Mouse (Mus musculus) kidney, embryonic 14.5 days (tissue): ENCODE data around the gene Aldoart2. TPM values are rescaled to one million over a fixed set of nuclear protein-coding genes. Genes with fewer than 3 reads are reported as not detected.
"Not testable (repeated sequence)": the region's sequence is repeated elsewhere in the genome, so short reads cannot be mapped to it uniquely, and the experiment has no call there.

Experiments
- ATAC-seq: fragments of 200-750 bp; cut with Nextera tagmentation; 2 replicates; pipeline ENCODE4 v1.8.0; 2017; ENCODE audit warnings: moderate number of reproducible peaks, mild to moderate bottlenecking, moderate TSS enrichment, moderate library complexity; ENCODE audit not compliant: low FRiP score, low TSS enrichment
- H3K27ac ChIP-seq: fragments of 300-500 bp; sonication (generic); 2 replicates; pipeline ENCODE4 v1.5.1; 2014; ENCODE audit warnings: low read depth, mild to moderate bottlenecking, low read length, moderate library complexity, mixed read lengths
- H3K27me3 ChIP-seq: fragments of 300-500 bp; sonication (generic); 2 replicates; pipeline ENCODE4 v1.6.1; 2014; ENCODE audit warnings: mild to moderate bottlenecking, low read length; ENCODE audit not compliant: control insufficient read depth, insufficient read depth
- H3K36me3 ChIP-seq: fragments of 300-500 bp; sonication (generic); 2 replicates; pipeline ENCODE4 v1.6.1; 2014; ENCODE audit warnings: low read length, mixed read lengths; ENCODE audit not compliant: control insufficient read depth, insufficient read depth
- H3K4me1 ChIP-seq: fragments of 300-500 bp; sonication (generic); 2 replicates; pipeline ENCODE4 v1.6.1; 2014; ENCODE audit warnings: low read length, mixed read lengths; ENCODE audit not compliant: control insufficient read depth, insufficient read depth
- H3K4me2 ChIP-seq: fragments of 300-500 bp; sonication (generic); replicated peaks from 2 replicates; pipeline ENCODE4 v1.6.1; 2014; ENCODE audit warnings: low read depth, mild to moderate bottlenecking, low read length
- H3K4me3 ChIP-seq: fragments of 300-500 bp; sonication (generic); 2 replicates; pipeline ENCODE4 v1.5.1; 2014; ENCODE audit warnings: mild to moderate bottlenecking, low read length
- H3K9ac ChIP-seq: fragments of 300-500 bp; sonication (generic); 2 replicates; pipeline ENCODE4 v1.6.1; 2014; ENCODE audit warnings: low read depth, mild to moderate bottlenecking, low read length, moderate library complexity
- H3K9me3 ChIP-seq: fragments of 300-500 bp; sonication (generic); 2 replicates; pipeline ENCODE4 v1.6.1; 2016; ENCODE audit warnings: low read length; ENCODE audit not compliant: control insufficient read depth
- WGBS: fragments of 180-500 bp; shearing (Covaris S2); extraction: QIAGEN DNeasy Blood & Tissue Kit; methylation state at CpG from one replicate; pipeline ENCODE4 v1.1.7; 2014; 5-methylcytosine and 5-hydroxymethylcytosine counted together
- polyA plus RNA-seq: library from polyadenylated mRNA; unstranded; fragments of >200 nt; fragmentation: Nextera tagmentation; extraction: Ambion mirVana; gene quantifications from 2 replicates; pipeline ENCODE4 v1.2.1, GENCODE M21; 2014

The Aldoart2 gene
- polyA plus RNA-seq, 1 experiment from 2014 or later = not detected

DNA sequence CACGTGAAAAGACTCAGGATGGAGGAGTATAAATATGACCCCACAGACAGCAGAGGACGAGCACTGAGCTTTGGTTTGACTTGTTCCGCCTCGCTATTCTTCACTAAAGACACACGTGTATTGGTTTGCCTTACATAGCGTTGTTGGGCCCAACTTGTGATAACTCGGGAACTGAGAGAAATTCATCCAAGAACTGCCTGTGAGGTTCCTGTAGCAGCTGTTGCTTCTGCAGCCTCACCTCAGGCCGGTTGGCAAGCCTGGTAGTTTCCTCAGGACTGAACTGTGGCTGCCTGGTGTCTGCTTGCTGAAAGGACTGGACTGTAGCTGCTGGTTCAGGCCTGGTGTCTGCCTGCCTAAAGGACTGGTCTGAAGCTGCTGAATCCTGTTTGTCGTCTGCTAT is 5.6 kb downstream of the Aldoart2 start:
- no peak overlapping the region for H3K9ac ChIP-seq
- H3K27me3 ChIP-seq = no peaks in the 10 kb centered on the region
- no peaks in the 10 kb centered on the region for H3K36me3 ChIP-seq
- no peak overlapping the region for H3K4me2 ChIP-seq
- no peak overlapping the region for H3K4me3 ChIP-seq
- no peak for ATAC-seq
- H3K27ac ChIP-seq = no peak overlapping the region
- H3K9me3 ChIP-seq = no peaks in the 10 kb centered on the region; the same call in 1 of the 2 replicates
- no peaks in the 10 kb centered on the region for H3K4me1 ChIP-seq
- WGBS = 87% methylated on average over 9 of the region's 9 CpGs

DNA sequence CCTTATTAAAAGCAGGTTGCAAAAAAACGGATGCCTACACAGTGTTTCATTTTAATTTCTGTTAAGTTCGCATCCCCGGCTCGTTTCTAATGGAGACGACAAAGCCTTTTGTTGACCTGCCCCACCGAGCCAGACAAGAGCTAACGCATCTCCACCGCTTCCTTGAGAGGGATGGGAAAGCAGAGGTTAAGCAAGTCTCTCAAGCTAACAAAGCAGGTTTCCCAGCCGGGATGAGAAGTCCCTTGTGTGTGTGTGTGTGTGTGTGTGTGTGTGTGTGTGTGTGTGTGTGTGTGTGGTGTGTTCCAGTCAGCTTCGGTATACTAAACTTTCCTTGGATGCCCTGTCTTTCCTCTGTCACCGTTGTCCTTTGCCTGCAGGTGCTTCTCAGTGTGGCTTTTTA is 6.1 kb downstream of the Aldoart2 start:
- H3K9ac ChIP-seq = no peak overlapping the region
- no peak overlapping the region for H3K4me3 ChIP-seq
- no peak overlapping the region for H3K27ac ChIP-seq
- 88% methylated on average over 11 of the region's 11 CpGs for WGBS
- no peak for ATAC-seq
- no peaks in the 10 kb centered on the region for H3K4me1 ChIP-seq
- H3K9me3 ChIP-seq = no peaks in the 10 kb centered on the region; the same call in 1 of the 2 replicates
- no peaks in the 10 kb centered on the region for H3K36me3 ChIP-seq
- H3K27me3 ChIP-seq = no peaks in the 10 kb centered on the region
- no peak overlapping the region for H3K4me2 ChIP-seq

DNA sequence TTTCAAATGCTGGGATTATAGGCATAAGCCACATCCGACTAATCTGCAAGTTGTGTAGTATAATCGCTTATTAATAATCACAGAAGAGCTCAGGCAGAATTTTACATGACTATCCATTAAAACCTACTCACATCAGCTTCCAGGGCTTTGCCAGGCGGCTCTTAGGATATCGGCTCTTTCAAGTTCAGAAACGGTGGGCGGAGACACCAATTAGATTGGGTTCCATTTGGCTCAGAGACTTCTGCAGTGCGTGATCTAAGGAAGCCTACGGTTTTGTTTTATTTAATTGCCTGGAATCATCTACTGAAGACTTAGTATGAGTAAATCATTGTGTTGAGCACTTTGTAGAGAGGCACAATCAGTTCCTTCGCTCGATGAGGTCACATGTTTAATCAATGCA is 6.6 kb downstream of the Aldoart2 start:
- no peak overlapping the region for H3K4me3 ChIP-seq
- no peak for ATAC-seq
- H3K9ac ChIP-seq = no peak overlapping the region
- no peaks in the 10 kb centered on the region for H3K36me3 ChIP-seq
- no peaks in the 10 kb centered on the region for H3K4me1 ChIP-seq
- no peak overlapping the region for H3K27ac ChIP-seq
- no peak overlapping the region for H3K4me2 ChIP-seq
- WGBS = 70% methylated on average over 10 of the region's 10 CpGs
- H3K9me3 ChIP-seq = no peaks in the 10 kb centered on the region; the same call in 1 of the 2 replicates
- no peaks in the 10 kb centered on the region for H3K27me3 ChIP-seq

DNA sequence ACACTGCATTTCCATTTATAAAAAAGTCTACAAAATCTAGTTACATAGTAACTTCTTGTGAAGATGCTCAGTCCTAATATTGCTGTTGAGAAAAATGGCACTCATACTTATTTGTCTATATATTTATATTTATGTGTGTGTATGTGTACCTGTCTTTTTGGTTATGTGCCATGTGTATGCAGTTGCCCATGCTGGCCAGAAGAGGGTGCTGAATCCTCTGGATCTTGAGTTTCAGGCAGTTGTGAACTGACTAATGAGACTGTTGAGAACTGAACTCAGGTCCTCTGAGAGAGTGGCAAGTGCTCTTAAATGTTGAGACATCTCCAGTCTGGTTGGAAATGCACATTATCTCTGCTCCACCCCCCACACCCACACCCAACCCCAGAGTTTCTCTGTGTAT is 8.1 kb downstream of the Aldoart2 start:
- ATAC-seq = no peak
- H3K36me3 ChIP-seq = no peaks in the 10 kb centered on the region
- no peak overlapping the region for H3K9ac ChIP-seq
- H3K27ac ChIP-seq = no peak overlapping the region
- no peaks in the 10 kb centered on the region for H3K27me3 ChIP-seq
- H3K4me3 ChIP-seq = no peak overlapping the region
- no peaks in the 10 kb centered on the region for H3K4me1 ChIP-seq
- no peaks in the 10 kb centered on the region; the same call in 1 of the 2 replicates for H3K9me3 ChIP-seq
- H3K4me2 ChIP-seq = no peak overlapping the region

- no peaks in the 10 kb centered on the region for H3K36me3 ChIP-seq
- H3K9ac ChIP-seq = no peak overlapping the region
- H3K4me3 ChIP-seq = no peak overlapping the region
- no peak overlapping the region for H3K4me2 ChIP-seq
- 8% methylated on average over 6 of the region's 6 CpGs for WGBS
- H3K27me3 ChIP-seq = no peaks in the 10 kb centered on the region
- peak; percentile 60; the same call in 1 of the 2 replicates for ATAC-seq
- no peak overlapping the region for H3K27ac ChIP-seq
- H3K9me3 ChIP-seq = no peaks in the 10 kb centered on the region; the same call in 1 of the 2 replicates
- H3K4me1 ChIP-seq = no peaks in the 10 kb centered on the region
Measured at GRCm38 (mm10) chr12:55573794-55574193, 8.8 kb downstream of the Aldoart2 start.

DNA sequence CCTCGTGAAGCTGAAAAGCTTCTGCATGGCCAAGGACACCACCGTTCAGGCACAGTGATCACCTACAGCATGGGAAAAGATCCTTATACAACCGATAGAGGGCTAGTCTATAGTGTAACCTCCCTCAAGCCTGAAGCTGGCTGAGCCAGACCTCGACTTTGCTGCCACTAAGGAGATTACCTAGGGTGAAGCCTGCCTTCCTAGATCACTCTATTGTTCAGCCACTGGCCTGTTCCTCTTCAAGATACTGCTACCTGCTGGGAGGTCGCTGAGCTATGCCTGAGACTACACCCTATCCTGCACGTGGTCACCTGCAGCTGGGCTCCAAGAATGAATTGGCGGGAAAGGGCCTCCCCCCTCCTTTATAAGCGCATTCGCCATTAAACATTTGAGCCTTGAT is 21.9 kb downstream of the Aldoart2 start:
- not testable (repeated sequence) for H3K9ac ChIP-seq, H3K36me3 ChIP-seq, H3K4me1 ChIP-seq, ATAC-seq, H3K9me3 ChIP-seq, H3K27me3 ChIP-seq, H3K4me3 ChIP-seq, H3K27ac ChIP-seq, H3K4me2 ChIP-seq
- 54% methylated on average over 9 of the region's 9 CpGs for WGBS

DNA sequence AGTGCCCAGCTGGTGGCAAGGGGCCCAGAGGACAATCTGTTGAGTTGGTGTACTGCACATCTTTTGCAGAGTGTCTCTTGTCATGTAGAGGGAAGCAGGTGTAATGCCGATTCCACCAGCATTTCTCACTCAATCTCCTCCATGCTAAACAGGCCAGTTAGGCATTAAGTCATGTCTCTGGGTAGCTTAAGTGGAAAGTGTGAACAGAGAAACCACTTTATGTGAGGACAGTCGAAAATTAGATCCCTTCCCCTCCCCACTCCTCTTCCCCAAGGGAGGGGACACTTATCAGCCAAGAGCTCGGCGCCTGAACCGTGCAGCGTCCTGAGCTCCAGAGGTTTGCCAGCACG is 33.5 kb downstream of the Aldoart2 start:
- WGBS = 11% methylated on average over 7 of the region's 7 CpGs
- Histone ChIP-seq H3K9me3 (no peaks in the 10 kb centered on the region), H3K4me1 (peaks cover 16% of the 10 kb centered on the region; the same call in 1 of the 2 replicates), H3K4me2 (peak overlapping the region; percentile 89), H3K27ac (no peak overlapping the region), H3K36me3 (no peaks in the 10 kb centered on the region), H3K27me3 (peaks cover 40% of the 10 kb centered on the region), H3K4me3 (peak overlapping the region; percentile 41), H3K9ac (no peak overlapping the region)
- no peak for ATAC-seq

DNA sequence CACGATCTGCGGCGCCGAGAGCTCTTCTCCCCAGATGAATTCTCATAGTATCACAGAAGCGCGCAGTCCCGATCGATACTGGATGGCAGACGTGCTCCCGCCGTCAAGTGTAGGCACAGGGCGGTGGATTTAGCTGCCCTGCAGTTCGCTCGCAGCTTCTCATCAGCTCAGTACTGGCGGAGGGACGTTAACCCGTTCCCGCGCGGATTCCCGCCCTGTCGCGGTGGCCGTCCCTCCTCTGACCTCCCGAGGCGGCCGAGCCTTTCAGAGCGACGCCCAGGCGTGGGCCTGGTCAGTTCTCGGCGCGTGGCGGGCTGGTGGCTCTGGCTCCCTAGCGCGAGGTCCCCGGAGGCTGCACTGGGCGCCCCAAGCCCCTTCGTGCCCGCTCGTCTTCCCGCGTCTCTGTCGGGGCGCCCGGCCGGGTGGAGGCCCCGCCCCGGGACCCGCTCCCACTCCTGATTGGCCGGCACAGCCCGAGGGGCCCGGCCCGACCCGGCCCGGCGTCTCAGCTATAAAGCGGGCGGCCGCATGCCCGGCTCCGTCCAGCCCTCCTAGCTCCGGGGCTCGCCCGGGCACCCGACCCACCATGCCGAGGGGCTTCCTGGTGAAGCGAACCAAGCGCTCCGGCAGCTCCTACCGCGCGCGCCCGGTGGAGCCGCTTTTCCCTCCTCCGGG is 34.0 kb downstream of the Aldoart2 start, which contains the start of gene Insm2:
Gene Insm2 (plus strand): TSS at position 541 of the 675 bp plus-strand sequence.
- H3K36me3 ChIP-seq = no peaks in the 10 kb centered on the region
- peaks cover 40% of the 10 kb centered on the region for H3K27me3 ChIP-seq
- H3K9me3 ChIP-seq = no peaks in the 10 kb centered on the region
- no peak within 1 kb of the TSS for H3K27ac ChIP-seq
- H3K4me1 ChIP-seq = peaks cover 16% of the 10 kb centered on the region; the same call in 1 of the 2 replicates
- H3K4me3 ChIP-seq = peak within 1 kb of the TSS; percentile 41
- no peak within 1 kb of the TSS for H3K9ac ChIP-seq
- H3K4me2 ChIP-seq = peak within 1 kb of the TSS; percentile 89
- peak; percentile 76 for ATAC-seq
- WGBS = under 1% methylated on average over 75 of the region's 77 CpGs

DNA sequence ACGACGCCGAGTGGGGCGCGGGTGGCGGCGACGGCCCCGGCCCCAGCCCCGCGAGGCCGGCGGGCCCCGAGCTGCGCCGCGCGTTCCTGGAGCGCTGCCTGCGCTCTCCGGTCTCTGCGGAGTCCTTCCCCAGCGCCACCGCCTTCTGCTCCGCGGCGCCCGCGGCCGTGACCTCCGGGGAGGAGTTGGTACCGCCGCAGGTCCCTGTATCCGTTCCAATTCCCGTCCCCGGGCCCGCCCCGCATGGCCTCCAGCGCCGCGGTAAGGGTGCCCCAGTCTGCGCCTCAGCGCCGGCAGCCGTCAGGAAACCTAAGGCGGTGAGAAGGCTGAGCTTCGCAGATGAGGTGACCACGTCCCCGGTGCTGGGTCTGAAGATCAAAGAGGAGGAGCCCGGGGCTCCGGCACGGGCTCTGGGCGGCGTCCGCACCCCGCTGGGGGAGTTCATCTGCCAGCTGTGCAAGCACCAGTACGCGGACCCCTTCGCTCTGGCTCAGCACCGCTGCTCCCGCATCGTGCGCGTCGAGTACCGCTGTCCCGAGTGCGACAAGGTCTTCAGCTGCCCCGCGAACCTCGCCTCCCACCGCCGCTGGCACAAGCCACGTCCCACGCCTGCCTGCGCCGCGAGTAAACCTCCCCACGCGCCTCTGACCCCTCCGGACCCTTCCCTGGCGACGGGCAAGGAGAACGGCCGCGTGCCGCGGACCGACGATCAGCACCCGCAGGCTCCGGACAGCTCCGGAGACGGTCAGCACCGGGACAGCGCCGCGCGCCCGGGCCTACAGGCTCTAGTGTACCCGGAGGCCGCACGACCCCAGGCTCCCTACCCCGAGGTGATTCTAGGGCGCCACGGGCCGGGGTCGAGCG is 34.8 kb downstream of the Aldoart2 start:
- ATAC-seq = peak; percentile 95
- WGBS = under 1% methylated on average over 88 of the region's 109 CpGs
- Histone ChIP-seq H3K4me3 (peak overlapping the region; percentile 41), H3K9ac (no peak overlapping the region), H3K9me3 (no peaks in the 10 kb centered on the region), H3K27ac (no peak overlapping the region), H3K36me3 (no peaks in the 10 kb centered on the region), H3K27me3 (peaks cover 40% of the 10 kb centered on the region), H3K4me1 (peaks cover 16% of the 10 kb centered on the region; the same call in 1 of the 2 replicates), H3K4me2 (peak overlapping the region; percentile 89)
